Mouse (Mus musculus) mesoderm, embryonic 11.5 days (tissue): ENCODE measurements around the gene Fam219a.

Source experiments
- DNase-seq: peaks from one replicate; pipeline ENCODE4 v3.0.0-alpha.2; 2012; ENCODE audit warnings: low read depth, low spot score

Fam219a gene

DNA sequence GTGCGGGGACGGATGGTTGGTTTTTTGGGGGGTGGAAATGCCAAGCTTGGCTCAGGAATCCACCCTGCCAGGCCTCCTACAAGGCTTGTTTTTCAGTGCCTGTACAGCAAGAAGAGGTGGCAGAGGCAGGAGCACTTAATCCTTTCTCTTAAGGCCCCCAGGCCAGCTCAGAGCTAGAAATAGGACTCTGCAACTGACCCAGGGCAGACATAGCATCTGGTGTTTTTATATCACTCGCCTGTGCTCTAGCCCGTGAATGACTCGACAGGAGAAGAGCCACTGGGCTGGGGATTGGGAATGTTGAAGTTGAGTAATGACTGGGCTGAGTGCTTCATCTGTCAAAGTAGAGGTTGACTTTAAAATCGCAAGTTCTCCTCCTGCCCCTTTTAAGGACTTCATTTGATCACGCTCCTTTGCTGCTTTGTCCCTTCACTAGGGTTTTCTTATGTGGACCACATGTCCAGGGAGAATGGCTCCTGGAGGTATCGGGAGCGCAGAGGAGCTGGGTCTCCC, 91.6 kb downstream of the Fam219a start:
- no peak for DNase-seq

DNA sequence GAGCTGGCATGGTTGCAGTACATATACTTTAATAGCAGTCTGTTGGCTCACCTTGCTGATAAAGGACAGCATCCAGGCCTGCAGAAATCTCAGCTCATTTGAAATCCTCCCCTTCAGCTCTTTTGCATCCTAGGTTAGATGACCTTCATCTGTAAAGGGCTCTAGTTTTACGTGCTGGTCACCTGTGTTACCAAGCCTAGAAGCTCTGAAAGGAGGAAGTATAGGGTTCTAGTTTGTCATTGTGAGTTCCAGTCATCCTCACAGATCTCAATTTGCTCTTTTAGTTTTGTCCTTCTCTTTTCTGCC, 98.0 kb downstream of the Fam219a start:
- DNase-seq: no peak

GRCm38 (mm10) chr4:41470684-41471383, 98.5 kb downstream of the Fam219a start:
- DNase-seq: peak; percentile 49

DNA sequence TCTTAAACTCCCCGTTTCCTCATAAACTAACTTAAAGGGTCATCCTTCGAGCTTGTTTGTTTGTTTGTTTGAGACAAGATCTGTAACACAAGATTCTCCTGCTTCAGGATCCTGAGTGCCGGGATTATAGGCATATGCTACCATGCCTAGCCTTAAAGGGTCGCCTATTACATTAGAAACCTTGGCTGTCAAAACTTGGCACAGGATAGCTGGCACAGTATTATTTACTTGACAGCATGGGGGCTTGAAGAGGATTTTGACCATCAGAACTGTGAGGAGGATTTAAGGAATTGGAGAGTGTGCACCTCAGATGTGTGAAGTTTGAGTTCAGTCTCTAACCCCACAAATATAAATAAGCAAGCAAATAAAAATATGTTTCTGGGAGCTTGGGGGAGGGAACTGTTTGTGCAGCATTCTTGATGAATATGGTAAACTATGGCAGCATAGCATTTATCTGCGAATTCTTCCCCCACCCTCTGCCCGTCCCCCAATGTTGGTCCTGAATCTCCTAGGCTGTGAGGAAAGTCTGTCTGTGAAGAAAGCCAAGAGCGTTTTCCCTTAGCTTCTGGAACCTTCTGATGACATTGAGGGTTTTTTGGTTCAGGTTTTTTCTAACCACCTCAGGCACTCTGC, 99.2 kb downstream of the Fam219a start:
- no peak for DNase-seq

DNA sequence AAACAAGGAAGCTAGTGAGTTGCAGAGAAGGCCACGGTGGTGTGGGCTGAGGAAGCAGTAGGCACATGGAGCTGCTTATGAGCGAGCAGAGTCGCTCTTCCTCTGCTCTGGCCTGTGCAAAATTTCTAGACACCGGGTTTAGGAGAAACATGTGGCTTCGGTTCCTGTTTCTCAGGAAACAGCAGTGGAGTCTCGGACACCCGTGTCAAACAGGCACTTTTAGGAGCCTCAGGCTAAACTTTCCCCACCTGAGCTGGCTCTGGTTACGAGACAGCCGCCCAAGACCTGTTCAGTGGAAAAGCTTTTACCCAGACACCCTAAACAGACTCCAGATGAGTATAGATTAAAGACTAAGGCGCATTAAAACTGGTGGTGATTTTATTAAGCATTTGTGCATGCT, 100.1 kb downstream of the Fam219a start:
- DNase-seq: no peak

GRCm38 (mm10) chr4:41468396-41469080, 100.8 kb downstream of the Fam219a start:
- DNase-seq: peak; percentile 62
